Mouse (Mus musculus) myocyte (in vitro differentiated cells): ENCODE results near the gene Exoc3l.
A peak's percentile ranks its signal among the peaks of the same experiment; 100 is the strongest.

Experiments used
- MYOG ChIP-seq, 3 experiments: IDR thresholded peaks; one replicate each; pipeline ENCODE4 v1.6.1; 2011; ENCODE audit warnings: control low read depth in 2 of 3, low read depth in 2 of 3, mild to moderate bottlenecking in 2 of 3; ENCODE audit not compliant: insufficient read length in 2 of 3, control insufficient read depth in 1 of 3, insufficient read depth in 1 of 3
- POLR2A ChIP-seq: IDR thresholded peaks from one replicate; pipeline ENCODE4 v1.6.1; 2011; ENCODE audit warnings: low read depth, mild to moderate bottlenecking, control low read depth, moderate library complexity; ENCODE audit not compliant: insufficient read length
- USF1 ChIP-seq: IDR thresholded peaks from one replicate; pipeline ENCODE4 v1.6.1; 2011; ENCODE audit warnings: low read depth, mild to moderate bottlenecking, control low read depth, moderate library complexity

DNA sequence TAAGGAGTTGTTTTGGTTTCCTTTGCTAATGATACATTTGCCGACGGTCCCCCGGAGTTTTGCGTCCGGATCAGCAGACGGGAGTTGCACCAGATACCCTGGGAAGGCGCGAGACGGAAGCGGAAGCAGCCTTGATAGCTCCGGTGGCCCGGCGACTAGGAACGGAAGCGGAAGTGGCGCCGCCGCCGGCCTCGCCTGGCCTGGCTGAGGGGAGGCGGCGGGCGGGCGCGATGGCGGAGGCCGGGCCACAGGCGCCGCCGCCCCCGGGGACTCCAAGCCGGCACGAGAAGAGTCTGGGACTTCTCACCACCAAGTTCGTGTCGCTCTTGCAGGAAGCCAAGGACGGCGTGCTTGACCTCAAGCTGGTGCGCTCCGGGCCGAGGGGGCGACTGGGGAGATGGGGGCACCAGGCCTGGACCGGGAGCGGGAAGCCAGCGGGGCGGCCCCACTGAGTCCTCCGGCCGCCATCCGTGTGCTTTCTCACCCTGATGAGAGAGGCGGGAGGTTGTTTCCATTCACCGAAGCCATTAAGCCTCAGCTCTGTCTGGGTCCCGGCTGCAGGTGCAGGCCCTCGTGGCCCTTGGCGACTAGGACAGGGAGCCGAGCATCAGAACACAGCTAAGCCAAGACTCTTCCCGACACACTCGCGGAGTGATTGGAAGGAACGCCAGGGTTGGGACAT lies 1.8 kb upstream of the Exoc3l start, which contains the start of gene E2f4:
- peak in 1 of 3 experiments; percentile 3 for TF ChIP-seq MYOG (IDR thresholded peaks at IDR 0.05; ENCODE audit: control insufficient read depth in 1 of 3, insufficient read depth in 1 of 3, insufficient read length in 2 of 3, low read depth in 2 of 3)
- peak; percentile 80 for TF ChIP-seq POLR2A
- TF ChIP-seq USF1, result no peak
